Mouse (Mus musculus) myocyte (in vitro differentiated cells): ENCODE measurements around the gene Has3. TPM values are rescaled to one million over a fixed set of nuclear protein-coding genes. Genes with fewer than 3 reads are reported as not detected.
A peak's percentile ranks its signal among the peaks of the same experiment; 100 is the strongest.

Source experiments
- H3K27me3 ChIP-seq: one replicate; pipeline ENCODE4 v1.6.1; 2011; ENCODE audit not compliant: control insufficient read depth, insufficient read depth, insufficient read length
- H3K36me3 ChIP-seq: one replicate; pipeline ENCODE4 v1.6.1; 2011; ENCODE audit not compliant: control insufficient read depth, insufficient read depth
- H3K4me2 ChIP-seq: one replicate; pipeline ENCODE4 v1.6.1; 2011; ENCODE audit warnings: low read depth, control low read depth
- H3K4me3 ChIP-seq: one replicate; pipeline ENCODE4 v1.5.1; 2011; ENCODE audit warnings: mild to moderate bottlenecking, control low read depth, moderate library complexity
- H3K79me2 ChIP-seq: one replicate; pipeline ENCODE4 v1.6.1; 2011; ENCODE audit not compliant: control insufficient read depth, insufficient read depth
- H3ac ChIP-seq: one replicate; pipeline ENCODE4 v1.6.1; 2011; ENCODE audit not compliant: control insufficient read depth, insufficient read length
- CEBPB ChIP-seq: IDR thresholded peaks from 2 replicates; pipeline ENCODE4 v1.6.1; 2011; ENCODE audit warnings: mild to moderate bottlenecking, moderate library complexity; ENCODE audit not compliant: poor library complexity, insufficient read depth, severe bottlenecking
- E2F4 ChIP-seq: IDR thresholded peaks from one replicate; pipeline ENCODE4 v1.6.1; 2011; ENCODE audit warnings: mild to moderate bottlenecking, control low read depth, moderate library complexity; ENCODE audit not compliant: insufficient read depth
- MAX ChIP-seq: IDR thresholded peaks from one replicate; pipeline ENCODE4 v1.6.1; 2011; ENCODE audit warnings: low read depth, mild to moderate bottlenecking, control low read depth
- MYOD1 ChIP-seq, 3 experiments: IDR thresholded peaks; one replicate each; pipeline ENCODE4 v1.6.1; 2011; ENCODE audit warnings: control low read depth in 2 of 3, low read depth in 2 of 3, mild to moderate bottlenecking in 2 of 3, moderate library complexity in 1 of 3; ENCODE audit not compliant: insufficient read length in 2 of 3, control insufficient read depth in 1 of 3
- MYOG ChIP-seq, 3 experiments: IDR thresholded peaks; one replicate each; pipeline ENCODE4 v1.6.1; 2011; ENCODE audit warnings: control low read depth in 2 of 3, low read depth in 2 of 3, mild to moderate bottlenecking in 2 of 3; ENCODE audit not compliant: insufficient read length in 2 of 3, control insufficient read depth in 1 of 3, insufficient read depth in 1 of 3
- POLR2A ChIP-seq: IDR thresholded peaks from one replicate; pipeline ENCODE4 v1.6.1; 2011; ENCODE audit warnings: low read depth, mild to moderate bottlenecking, control low read depth, moderate library complexity; ENCODE audit not compliant: insufficient read length
- POLR2AphosphoS2 ChIP-seq: IDR thresholded peaks from one replicate; pipeline ENCODE4 v1.6.1; 2011; ENCODE audit warnings: low read depth, control low read depth; ENCODE audit not compliant: insufficient read length
- REST ChIP-seq: IDR thresholded peaks from one replicate; pipeline ENCODE4 v1.6.1; 2011; ENCODE audit warnings: mild to moderate bottlenecking, control low read depth, moderate library complexity; ENCODE audit not compliant: insufficient read depth, insufficient read length
- SRF ChIP-seq: IDR thresholded peaks from one replicate; pipeline ENCODE4 v1.6.1; 2011; ENCODE audit warnings: low read depth; ENCODE audit not compliant: control insufficient read depth, insufficient read length
- TCF12 ChIP-seq: IDR thresholded peaks from one replicate; pipeline ENCODE4 v1.6.1; 2011; ENCODE audit warnings: mild to moderate bottlenecking, control low read depth; ENCODE audit not compliant: poor library complexity, insufficient read depth, severe bottlenecking
- TCF3 ChIP-seq: IDR thresholded peaks from one replicate; pipeline ENCODE4 v1.6.1; 2011; ENCODE audit warnings: low read depth, control low read depth; ENCODE audit not compliant: insufficient read length
- USF1 ChIP-seq: IDR thresholded peaks from one replicate; pipeline ENCODE4 v1.6.1; 2011; ENCODE audit warnings: low read depth, mild to moderate bottlenecking, control low read depth, moderate library complexity
- polyA plus RNA-seq: library from polyadenylated mRNA; unstranded; fragments of >200 nt; fragmentation: generic; extraction: Trizol; gene quantifications from one replicate; pipeline ENCODE4 v1.2.1, GENCODE M21; 2012; ENCODE audit warnings: missing spikeins

Has3 gene
- polyA plus RNA-seq, 1 experiment = 0.12 TPM

GRCm38 (mm10) chr8:106854534-106855241 lies 15.4 kb upstream of the Has3 start:
- Histone ChIP-seq H3K27me3 (no peaks in the 10 kb centered on the region), H3K36me3 (no peaks in the 10 kb centered on the region), H3K79me2 (no peaks in the 10 kb centered on the region), H3K4me3 (no peak overlapping the region), H3ac (no peak overlapping the region), H3K4me2 (no peak overlapping the region)
- TF ChIP-seq MAX (no peak), E2F4 (no peak), CEBPB (no peak), TCF3 (no peak), MYOD1 (IDR thresholded peaks at IDR 0.05; ENCODE audit: control insufficient read depth in 1 of 3, insufficient read length in 2 of 3, low read depth in 2 of 3) (no peak), SRF (no peak), USF1 (no peak), POLR2A (no peak), POLR2AphosphoS2 (no peak), MYOG (IDR thresholded peaks at IDR 0.05; ENCODE audit: control insufficient read depth in 1 of 3, insufficient read depth in 1 of 3, insufficient read length in 2 of 3, low read depth in 2 of 3) (no peak), REST (no peak)

DNA sequence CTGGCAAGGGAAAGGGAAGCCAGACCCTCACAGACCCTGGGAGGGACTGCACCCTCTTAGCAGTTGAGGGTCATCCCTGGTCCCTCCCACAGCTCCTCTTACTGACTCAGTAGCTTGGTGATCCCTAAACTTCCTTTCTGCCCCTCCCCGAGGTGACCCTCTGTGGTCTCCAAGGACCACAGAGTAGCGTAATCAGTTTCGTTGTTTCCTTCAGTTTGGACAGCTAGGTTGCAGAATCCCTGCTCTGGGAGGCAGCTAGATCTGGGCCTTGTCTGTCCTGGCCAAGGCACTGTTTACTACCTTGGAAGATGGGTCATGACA lies 14.8 kb upstream of the Has3 start:
- Histone ChIP-seq H3K36me3 (no peaks in the 10 kb centered on the region), H3K4me2 (no peak overlapping the region), H3ac (no peak overlapping the region), H3K27me3 (no peaks in the 10 kb centered on the region), H3K79me2 (no peaks in the 10 kb centered on the region), H3K4me3 (no peak overlapping the region)
- no peak for TF ChIP-seq TCF3
- no peak for TF ChIP-seq USF1
- no peak for TF ChIP-seq POLR2A
- no peak for TF ChIP-seq POLR2AphosphoS2
- TF ChIP-seq REST = no peak
- TF ChIP-seq MYOD1 (IDR thresholded peaks at IDR 0.05; ENCODE audit: control insufficient read depth in 1 of 3, insufficient read length in 2 of 3, low read depth in 2 of 3) = no peak
- TF ChIP-seq SRF = no peak
- no peak for TF ChIP-seq MYOG (IDR thresholded peaks at IDR 0.05; ENCODE audit: control insufficient read depth in 1 of 3, insufficient read depth in 1 of 3, insufficient read length in 2 of 3, low read depth in 2 of 3)
- TF ChIP-seq E2F4 = no peak
- no peak for TF ChIP-seq TCF12
- no peak for TF ChIP-seq MAX

- H3K36me3 ChIP-seq = no peaks in the 10 kb centered on the region
- no peak overlapping the region for H3K4me2 ChIP-seq
- H3ac ChIP-seq = no peak overlapping the region
- H3K79me2 ChIP-seq = no peaks in the 10 kb centered on the region
- no peak overlapping the region for H3K4me3 ChIP-seq
- TF ChIP-seq USF1 = no peak
- no peak for TF ChIP-seq CEBPB
- TF ChIP-seq SRF = no peak
- TF ChIP-seq MAX = no peak
- no peak for TF ChIP-seq POLR2AphosphoS2
- TF ChIP-seq MYOG (IDR thresholded peaks at IDR 0.05; ENCODE audit: control insufficient read depth in 1 of 3, insufficient read depth in 1 of 3, insufficient read length in 2 of 3, low read depth in 2 of 3) = no peak
- no peak for TF ChIP-seq REST
- no peak for TF ChIP-seq TCF12
- TF ChIP-seq TCF3 = no peak
- no peak for TF ChIP-seq MYOD1 (IDR thresholded peaks at IDR 0.05; ENCODE audit: control insufficient read depth in 1 of 3, insufficient read length in 2 of 3, low read depth in 2 of 3)
- TF ChIP-seq E2F4 = no peak
- TF ChIP-seq POLR2A = no peak
- H3K27me3 ChIP-seq = no peaks in the 10 kb centered on the region
Observed at GRCm38 (mm10) chr8:106862845-106863244, 7.2 kb upstream of the Has3 start.

- Histone ChIP-seq H3K79me2 (no peaks in the 10 kb centered on the region), H3K4me2 (no peak overlapping the region), H3K36me3 (no peaks in the 10 kb centered on the region), H3ac (no peak overlapping the region), H3K4me3 (no peak overlapping the region), H3K27me3 (peaks cover 2% of the 10 kb centered on the region)
- no peak for TF ChIP-seq TCF3
- no peak for TF ChIP-seq POLR2A
- peak in 1 of 3 experiments; percentile 71 for TF ChIP-seq MYOG (IDR thresholded peaks at IDR 0.05; ENCODE audit: control insufficient read depth in 1 of 3, insufficient read depth in 1 of 3, insufficient read length in 2 of 3, low read depth in 2 of 3)
- TF ChIP-seq MYOD1 (IDR thresholded peaks at IDR 0.05; ENCODE audit: control insufficient read depth in 1 of 3, insufficient read length in 2 of 3, low read depth in 2 of 3) = peak in 1 of 3 experiments; percentile 33
Observed at GRCm38 (mm10) chr8:106865354-106865753, 4.7 kb upstream of the Has3 start.
